Mouse (Mus musculus): Measurements from ENCODE around the gene Grsf1.

The Grsf1 gene

DNA sequence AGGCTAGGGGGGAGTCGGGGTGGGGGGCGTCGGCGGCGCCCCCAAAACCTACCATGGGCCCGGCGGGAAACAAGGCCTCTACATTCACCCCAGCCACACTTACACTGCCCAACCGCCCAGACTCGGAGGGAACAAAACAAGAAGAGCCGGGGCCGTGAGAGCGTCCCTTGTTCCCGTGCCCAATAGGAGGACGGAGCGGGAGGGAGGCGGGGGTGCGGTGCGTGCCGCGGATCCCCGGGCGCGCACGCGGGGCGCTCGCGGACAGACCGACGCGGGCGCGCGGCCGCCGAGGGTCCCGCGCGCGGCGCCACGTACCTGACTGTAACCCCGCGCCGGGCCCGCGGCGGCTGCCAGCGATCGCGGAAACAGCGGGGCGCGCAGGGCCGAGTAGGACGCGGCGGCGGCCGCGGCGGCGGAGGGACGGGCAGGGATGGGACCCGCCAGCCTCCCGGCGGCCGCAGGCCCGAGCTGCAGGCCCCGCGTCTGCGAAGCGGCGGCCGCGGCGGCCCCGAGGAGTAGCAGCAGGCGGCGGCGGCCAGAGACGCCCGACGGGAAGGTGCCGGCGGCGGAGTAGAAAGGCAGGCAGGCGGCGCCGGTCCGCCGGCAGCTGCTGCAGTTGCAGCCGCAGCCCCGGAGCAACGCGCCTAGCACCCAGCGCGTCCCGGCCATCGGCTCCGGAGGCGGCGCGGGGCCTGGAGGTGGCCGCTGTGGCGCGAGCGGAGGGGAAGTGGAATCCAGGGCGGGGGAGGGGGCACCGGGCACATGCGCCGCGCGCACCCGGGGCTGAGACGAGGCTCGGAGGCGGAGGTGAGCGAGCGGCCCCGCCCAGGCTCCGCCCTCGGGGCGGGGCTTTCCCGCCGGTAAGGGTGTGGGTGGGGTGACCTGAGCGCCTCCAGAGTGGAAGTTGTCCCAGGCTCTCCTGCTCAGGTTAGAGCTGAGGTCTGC lies at the start of gene Grsf1:
Gene Grsf1, minus strand, starts transcription at position 729 of the 945 bp plus-strand sequence.
- CTCF ChIA-PET = interaction anchor here (0.7 kb wide), 1 partner anchor 43 kb away, joined by 3 read pairs; no protein-coding TSS in a partner anchor

GRCm38 (mm10) chr5:88724030-88724429 lies 48.1 kb upstream of the Grsf1 start:
- CTCF ChIA-PET = no interaction called here

- CTCF ChIA-PET = interaction anchor here (1.6 kb wide), 1 partner anchor 37 kb away, joined by 6 read pairs; no protein-coding TSS in a partner anchor
Measured at GRCm38 (mm10) chr5:88722213-88722600, 46.2 kb upstream of the Grsf1 start.

DNA sequence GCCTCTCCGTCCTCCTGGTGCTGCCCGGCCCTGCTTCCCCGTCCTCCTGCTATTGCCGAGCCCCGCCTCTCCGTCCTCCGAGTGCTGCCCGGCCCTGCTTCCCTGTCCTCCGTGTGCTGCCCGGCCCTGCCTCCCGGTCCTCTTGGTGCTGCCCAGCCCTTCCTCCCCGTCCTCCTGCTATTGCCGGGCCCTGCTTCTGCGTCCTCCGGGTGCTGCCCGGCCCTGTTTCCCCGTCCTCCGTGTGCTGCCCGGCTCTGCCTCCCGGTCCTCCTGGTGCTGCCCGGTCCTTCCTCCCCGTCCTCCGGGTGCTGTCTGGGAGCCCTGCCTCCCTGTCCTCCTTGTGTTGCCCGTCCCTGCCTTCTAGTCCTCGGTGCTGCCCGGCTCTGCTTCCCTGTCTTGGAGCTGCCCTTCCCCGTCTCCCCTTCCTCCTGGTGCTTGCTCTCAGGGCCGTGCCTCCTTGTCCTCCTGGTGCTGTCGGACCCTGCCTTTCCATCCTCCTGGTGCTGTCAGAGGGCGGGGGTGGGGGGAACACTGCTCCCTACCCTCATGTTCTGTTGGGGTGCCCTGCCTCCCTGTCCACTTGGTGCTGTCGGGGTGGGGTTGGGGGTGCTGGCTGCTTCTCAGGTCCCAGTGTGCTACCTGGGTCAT lies 45.7 kb upstream of the Grsf1 start:
- CTCF ChIA-PET = interaction anchor here (1.6 kb wide), 1 partner anchor 37 kb away, joined by 6 read pairs; no protein-coding TSS in a partner anchor

DNA sequence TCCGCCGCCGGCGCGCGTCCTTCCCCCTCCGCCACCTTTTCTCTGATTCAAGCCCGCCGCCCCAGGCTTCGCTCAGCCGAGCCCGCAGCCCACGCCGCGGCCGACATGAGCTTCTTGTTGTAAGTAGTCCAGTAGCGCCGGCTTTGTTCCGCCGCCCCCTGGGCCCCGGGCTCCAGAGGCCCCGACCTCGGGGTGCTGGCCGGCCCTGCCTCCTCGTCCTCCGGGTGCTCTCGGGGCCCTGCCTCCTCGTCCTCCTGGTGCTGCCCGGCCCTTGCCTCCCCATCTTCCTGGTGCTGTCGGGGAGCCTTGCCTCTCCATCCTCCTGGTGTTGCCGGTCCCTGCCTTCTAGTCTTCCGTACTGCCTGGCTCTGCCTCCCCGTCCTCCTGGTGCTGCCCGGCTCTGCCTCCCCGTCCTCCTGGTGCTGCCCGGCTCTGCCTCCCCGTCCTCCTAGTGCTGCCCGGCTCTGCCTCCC lies 45.1 kb upstream of the Grsf1 start:
- CTCF ChIA-PET = interaction anchor here (0.8 to 1.6 kb wide), 2 partner anchors 24 to 38 kb away, joined by 3 to 6 read pairs; no protein-coding TSS in a partner anchor

GRCm38 (mm10) chr5:88720116-88721002 lies 44.4 kb upstream of the Grsf1 start, which contains the start of gene Mob1b:
TSS of gene Mob1b (plus strand) at chr5:88720855.
- CTCF ChIA-PET = interaction anchor here (0.7 to 0.8 kb wide), 2 partner anchors 24 to 66 kb away, joined by 3 read pairs; no protein-coding TSS in a partner anchor

DNA sequence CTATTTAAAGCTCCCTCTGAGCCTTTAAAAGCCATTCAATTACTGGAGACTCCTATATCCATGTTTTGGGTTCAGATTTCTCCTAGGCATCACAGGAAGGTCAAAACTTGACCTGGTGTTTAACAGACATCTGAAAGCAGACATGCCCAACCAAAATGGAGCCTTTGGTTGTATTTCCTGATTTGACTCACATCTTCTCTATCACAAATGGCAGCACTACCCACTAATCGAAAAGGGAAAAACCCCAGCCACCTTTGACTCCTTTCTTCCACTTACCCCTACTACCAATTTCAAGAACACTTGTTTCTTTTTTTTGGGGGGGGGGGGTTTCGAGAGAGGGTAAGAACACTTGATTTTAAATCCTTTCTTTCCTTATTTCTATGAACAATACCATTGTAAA lies 41.0 kb upstream of the Grsf1 start:
- CTCF ChIA-PET = interaction anchor here (0.7 kb wide), 1 partner anchor 931 kb away, joined by 3 read pairs; no protein-coding TSS in a partner anchor

DNA sequence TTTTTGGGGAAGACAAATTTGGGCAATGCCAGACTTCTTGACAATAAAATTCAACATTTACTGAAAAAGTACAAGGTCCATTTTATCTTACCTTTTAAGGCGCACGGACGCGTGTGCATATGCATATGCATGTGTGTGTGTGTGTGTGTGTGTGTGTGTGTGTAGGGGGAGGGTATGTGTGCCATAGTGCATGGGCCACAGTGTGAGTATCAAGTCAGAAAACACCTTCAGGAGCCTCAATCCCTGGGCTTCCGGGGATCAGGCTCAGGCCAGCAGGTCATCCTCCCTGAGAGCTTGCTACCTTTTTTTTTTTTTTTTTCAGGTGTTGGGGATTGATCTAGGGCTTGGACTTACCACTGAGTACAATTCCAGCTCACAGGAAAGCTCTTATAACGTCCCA lies 36.4 kb upstream of the Grsf1 start:
- CTCF ChIA-PET = no interaction called here

GRCm38 (mm10) chr5:88711618-88712224 lies 35.8 kb upstream of the Grsf1 start:
- CTCF ChIA-PET = no interaction called here

DNA sequence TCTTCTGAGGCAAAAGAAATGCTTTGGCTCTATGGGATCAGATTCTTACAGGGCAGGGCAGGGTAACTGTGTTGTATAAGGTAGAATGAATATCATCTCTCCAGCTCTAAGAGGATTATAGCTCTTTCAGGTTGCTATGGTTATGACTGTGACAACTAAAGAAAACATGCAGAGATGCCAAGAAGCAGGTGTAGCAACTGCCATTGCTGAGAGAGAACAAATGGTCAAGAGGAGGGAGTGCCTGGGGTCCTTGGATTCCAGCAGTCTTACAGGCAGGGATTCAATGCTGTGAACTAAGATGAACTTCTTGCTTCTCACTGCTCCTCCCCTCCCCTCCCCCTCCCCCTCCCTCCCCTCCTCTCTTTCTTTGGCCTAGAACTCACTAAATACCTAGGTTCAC lies 35.2 kb upstream of the Grsf1 start:
- CTCF ChIA-PET = no interaction called here

DNA sequence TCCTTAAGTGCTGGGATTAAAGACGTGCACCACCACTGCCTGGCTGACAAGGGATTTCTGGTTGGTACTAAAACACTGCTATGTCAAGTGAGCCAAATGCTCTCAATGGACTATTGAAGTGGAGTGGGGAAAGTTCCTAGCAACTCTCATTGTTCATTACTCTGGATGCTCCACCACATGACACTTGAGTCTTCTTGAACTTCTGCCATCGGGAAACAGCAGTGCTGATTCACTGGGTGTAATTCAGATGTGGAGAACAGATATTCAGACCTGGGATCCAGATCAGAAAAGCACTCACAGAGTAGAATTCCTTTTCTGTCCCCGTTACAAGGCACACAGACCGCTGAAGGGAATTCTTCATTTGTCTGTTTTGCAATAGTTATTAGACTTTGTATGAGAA lies 27.6 kb upstream of the Grsf1 start:
- CTCF ChIA-PET = no interaction called here

DNA sequence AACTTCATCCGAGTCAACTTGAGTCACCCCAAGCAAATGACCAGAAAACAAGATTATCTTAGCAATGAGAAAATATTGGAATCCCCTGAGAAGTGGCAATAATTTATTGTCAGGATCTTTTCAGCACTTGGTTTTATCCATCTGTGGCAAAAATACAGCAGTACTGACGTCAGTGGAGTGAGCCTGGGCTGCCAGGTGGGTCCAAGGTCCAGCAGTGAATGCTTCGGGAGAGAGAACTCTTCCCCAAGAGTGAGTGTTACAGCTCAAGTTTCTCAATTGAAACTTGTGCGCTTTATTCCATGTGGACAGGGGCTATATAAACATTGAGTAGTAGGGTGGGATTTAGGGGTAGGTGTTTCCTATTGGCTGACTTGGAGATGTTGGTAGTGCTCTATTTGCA lies 26.1 kb upstream of the Grsf1 start:
- CTCF ChIA-PET = interaction anchor here (1.0 kb wide), 1 partner anchor 11 kb away, joined by 3 read pairs; no protein-coding TSS in a partner anchor

DNA sequence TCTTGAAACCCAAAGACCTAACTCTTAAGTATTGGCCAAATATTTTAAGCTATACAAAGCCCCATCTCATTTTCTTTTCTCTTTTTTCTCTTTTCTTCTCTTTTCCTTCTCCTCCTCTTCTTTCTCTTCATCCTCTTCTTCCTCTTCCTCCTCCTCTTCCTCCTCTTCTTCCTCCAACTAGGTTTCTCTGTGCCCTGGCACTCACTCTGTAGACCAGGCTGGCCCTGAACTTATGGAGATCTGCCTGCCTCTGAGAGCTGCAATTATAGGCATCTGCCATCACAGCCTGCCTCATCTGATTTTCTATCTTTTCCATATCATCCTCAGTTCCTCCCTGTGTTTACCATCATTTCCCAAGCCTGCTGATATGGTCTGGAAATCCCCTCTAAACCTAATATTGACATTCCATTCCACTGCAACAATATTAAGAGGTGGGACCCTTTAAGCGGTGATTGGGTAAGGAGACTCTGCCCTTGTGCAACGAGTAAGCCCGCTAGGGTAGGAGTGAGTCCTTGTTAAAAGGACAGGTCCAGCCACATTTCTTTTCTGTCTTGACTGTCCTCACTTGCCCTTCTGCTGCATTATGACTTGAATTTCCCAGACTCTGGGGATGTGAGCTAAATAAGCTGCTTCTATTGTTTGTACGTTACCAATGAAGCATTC lies 23.4 kb upstream of the Grsf1 start:
- CTCF ChIA-PET = no interaction called here

- CTCF ChIA-PET = no interaction called here
Measured at GRCm38 (mm10) chr5:88697291-88697690, 21.3 kb upstream of the Grsf1 start.

GRCm38 (mm10) chr5:88693057-88693456 lies 17.1 kb upstream of the Grsf1 start:
- CTCF ChIA-PET = no interaction called here

DNA sequence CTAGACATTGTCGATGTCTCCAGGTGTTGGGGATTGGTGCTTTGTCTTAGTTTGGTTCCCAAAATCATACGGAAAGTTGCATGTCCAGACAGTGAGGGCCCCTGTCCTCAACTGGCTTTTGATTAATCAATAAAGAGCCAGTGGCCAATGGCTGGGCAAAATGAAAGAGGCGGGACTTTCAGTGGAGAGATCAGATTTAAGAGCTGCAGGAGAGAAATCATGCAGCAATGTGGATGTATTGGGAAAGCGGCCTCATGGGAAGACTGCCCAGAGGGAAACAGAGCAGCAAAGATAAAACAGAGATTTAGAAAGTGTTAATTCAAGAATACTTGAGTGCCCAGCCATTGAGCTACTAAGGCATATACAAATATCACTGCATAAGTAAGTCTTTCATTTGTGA lies 16.6 kb upstream of the Grsf1 start:
- CTCF ChIA-PET = no interaction called here

DNA sequence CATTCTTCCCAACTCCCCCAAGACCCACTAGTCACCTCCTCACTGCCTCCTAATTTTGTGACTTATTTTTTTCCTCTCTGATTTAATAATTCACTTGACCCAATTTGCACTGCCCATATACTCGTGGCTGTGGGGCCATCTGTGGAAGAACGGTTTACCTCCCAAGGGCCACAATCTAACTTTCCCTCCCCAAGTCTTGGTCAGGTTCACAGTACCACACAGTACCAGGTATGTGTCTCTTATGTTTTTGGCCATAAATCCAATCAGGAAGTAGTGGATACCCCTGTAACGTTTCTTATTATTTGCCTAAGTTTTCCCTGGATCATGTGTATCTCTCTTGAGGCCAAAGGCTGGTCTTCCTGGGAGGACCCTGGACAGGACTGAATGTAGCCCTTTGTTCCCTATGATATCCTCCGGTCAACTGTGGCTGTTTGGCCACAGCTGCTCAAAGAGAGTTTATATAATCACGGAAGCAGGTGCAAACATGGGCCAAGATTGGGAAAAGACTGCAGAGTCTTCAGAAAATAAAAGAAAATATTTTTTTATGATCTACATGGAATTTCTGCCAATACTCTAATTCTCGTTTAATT lies 15.6 kb upstream of the Grsf1 start:
- CTCF ChIA-PET = no interaction called here

- CTCF ChIA-PET = interaction anchor here (1.0 kb wide), 1 partner anchor 11 kb away, joined by 3 read pairs; no protein-coding TSS in a partner anchor
Measured at GRCm38 (mm10) chr5:88690681-88691505, 14.9 kb upstream of the Grsf1 start.

All from spleen, embryonic (tissue).